Mouse (Mus musculus) CH12.LX (cell line): ENCODE measurements around the gene Acaca.

Source experiments
- BHLHE40 ChIP-seq: IDR thresholded peaks from 2 replicates; pipeline ENCODE4 v1.6.1; 2011; ENCODE audit warnings: mild to moderate bottlenecking, low read depth, low read length, improper control_type of control experiment
- CHD2 ChIP-seq: IDR thresholded peaks from 2 replicates; pipeline ENCODE4 v1.6.1; 2011; ENCODE audit warnings: low read length, improper control_type of control experiment
- CTCF ChIP-seq, 2 experiments: IDR thresholded peaks in 1 of 2; conservative IDR thresholded peaks in 1 of 2; 2 replicates each; pipeline ENCODE4 v1.5.1; 2011 to 2012; ENCODE audit warnings: low read depth in 2 of 2, low read length in 2 of 2, improper control_type of control experiment in 1 of 2, inconsistent platforms in 1 of 2, mild to moderate bottlenecking in 1 of 2, moderate library complexity in 1 of 2
- EP300 ChIP-seq: IDR thresholded peaks from 2 replicates; pipeline ENCODE4 v1.6.1; 2011; ENCODE audit warnings: low read length, improper control_type of control experiment
- MAX ChIP-seq: IDR thresholded peaks from 2 replicates; pipeline ENCODE4 v1.6.1; 2011; ENCODE audit warnings: low read length, improper control_type of control experiment
- POLR2A ChIP-seq: IDR thresholded peaks from 2 replicates; pipeline ENCODE4 v1.6.1; 2011; ENCODE audit warnings: low read depth, mild to moderate bottlenecking, improper control_type of control experiment, low read length
- SIN3A ChIP-seq: IDR thresholded peaks from 2 replicates; pipeline ENCODE4 v1.6.1; 2012; ENCODE audit warnings: low read length, improper control_type of control experiment, inconsistent platforms
- TCF12 ChIP-seq: IDR thresholded peaks from 2 replicates; pipeline ENCODE4 v1.6.1; 2014; ENCODE audit warnings: low read depth, mild to moderate bottlenecking, inconsistent platforms, low read length, improper control_type of control experiment
- USF1 ChIP-seq: IDR thresholded peaks from 2 replicates; pipeline ENCODE4 v1.6.1; 2014; ENCODE audit warnings: low read depth, mild to moderate bottlenecking, inconsistent platforms, low read length, improper control_type of control experiment

DNA sequence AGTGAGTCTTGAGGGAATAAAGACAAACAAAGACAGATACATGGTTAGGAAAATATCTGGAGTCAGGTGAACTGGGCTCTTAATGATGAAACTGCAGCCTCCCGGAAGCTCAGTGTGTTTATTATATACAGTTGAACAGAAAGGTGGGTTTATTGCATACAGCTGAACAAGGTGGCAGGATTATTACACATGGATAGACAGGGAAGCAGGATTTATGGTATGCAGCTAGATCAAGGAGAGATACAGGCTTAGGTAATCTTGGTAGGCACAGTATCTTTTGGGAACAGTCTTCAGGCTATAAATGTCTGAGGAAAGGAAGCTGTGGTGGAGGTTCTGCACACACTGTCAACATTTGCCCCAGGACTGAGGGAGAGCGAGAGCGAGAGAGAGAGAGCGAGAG lies 126.4 kb downstream of the Acaca start:
- TF ChIP-seq EP300 (no peak), CTCF (conservative IDR thresholded peaks at IDR 0.05 in 1 of 2, IDR thresholded peaks at IDR 0.05 in 1 of 2; ENCODE audit: low read depth in 2 of 2, low read length in 2 of 2) (no peak), MAX (no peak), USF1 (no peak), TCF12 (no peak), BHLHE40 (no peak), POLR2A (no peak), CHD2 (no peak), SIN3A (no peak)
